Mouse (Mus musculus) embryonic stem cell, embryonic (primary cell): ENCODE data around the gene Chrnb1.

Experiments
- CTCF ChIA-PET, 4 experiments: fragments of 300-600 bp in 2 of 4; fragments of 350-600 bp in 2 of 4; sonication (Branson Sonifier 250); formaldehyde crosslinking; loops; one replicate each; lab custom pipeline; 2022; ENCODE audit warnings: inconsistent platforms in 2 of 4; lab: Charles Lee
- POLR2A ChIA-PET, 4 experiments: fragments of 300-600 bp in 2 of 4; fragments of 350-600 bp in 2 of 4; sonication (Branson Sonifier 250); formaldehyde crosslinking; loops; one replicate each; lab custom pipeline; 2022; ENCODE audit warnings: antibody characterized with exemption in 4 of 4, inconsistent platforms in 1 of 4; lab: Charles Lee

Gene Chrnb1

DNA sequence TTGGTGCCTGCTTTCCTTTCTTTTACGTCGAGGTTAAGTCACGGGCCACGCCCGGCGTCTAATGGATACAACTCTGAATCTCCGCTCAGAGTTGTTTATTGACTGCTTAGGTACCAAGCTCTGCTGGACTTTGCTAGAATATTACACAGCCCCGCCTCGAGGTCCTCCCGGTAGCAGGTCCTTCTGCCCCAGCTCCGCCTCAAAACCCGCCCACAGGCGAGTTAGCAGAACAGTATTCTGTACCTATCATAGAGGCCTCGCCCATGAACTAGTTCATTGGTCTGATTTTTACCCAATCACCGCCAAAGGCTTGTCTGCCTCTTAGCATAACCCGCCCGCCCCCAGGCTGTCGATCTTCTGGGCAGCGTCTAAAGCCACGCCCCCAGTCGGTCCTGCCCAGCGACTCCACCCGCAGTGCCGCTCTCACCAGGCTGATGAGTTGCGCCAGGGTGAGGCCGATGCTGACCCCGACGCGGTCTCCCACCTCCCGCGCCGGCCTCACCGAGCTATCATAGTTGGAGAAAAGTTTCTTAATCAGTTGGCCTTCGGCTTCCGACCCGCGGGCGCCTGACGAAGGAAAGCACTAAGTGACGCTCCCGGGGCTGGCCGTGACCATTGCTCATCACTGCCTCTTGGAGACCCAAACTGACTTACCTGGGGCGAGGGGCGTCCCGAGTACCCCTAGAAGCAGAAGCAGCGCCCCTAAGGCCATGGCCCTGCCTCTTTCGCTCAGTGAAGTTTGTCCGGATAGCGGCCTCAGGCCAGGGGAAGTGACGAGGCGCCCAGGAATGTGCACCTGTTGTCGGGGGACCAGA, at the start of gene Chrnb1:
TSS of gene Chrnb1 (minus strand) at position 776 of the 815 bp plus-strand sequence.
- ChIA-PET POLR2A (interaction anchor here in 3 of 4 experiments (0.6 to 12.8 kb wide), 48 partner anchors 8 to 216 kb away, joined by 3 to 168 read pairs (median 4); partner anchors contain the start of genes Eif5a (in 2 of the 3), Tmem102 (in 2 of the 3), Wrap53 (in 2 of the 3) and Ctdnep1 (in 1 of the 3)), CTCF (interaction anchor here in 3 of 4 experiments (0.6 to 1.1 kb wide), 12 partner anchors 9 to 210 kb away, joined by 3 to 10 read pairs (median 4); partner anchors contain the start of gene Acap1 (in 1 of the 3))

DNA sequence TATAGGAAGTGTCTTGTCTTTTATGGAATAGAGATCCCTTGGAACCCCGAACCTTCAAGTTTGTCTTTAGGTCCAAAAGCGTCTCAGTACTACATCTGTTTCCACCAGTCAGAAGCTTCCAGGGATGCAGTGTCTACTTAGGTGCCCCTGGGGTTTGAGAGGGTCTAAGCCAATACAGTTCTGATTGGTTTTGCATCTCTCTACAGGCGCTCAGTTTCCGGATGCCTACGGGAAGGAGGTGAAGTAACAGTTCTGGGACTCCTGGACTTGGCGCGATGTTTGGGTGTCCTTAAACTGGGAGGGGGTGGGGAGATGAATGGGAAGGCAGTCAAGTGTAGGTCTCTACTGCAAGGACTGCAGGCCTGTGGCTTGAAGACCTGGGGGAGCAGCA, 43.0 kb upstream of the Chrnb1 start:
- ChIA-PET CTCF (interaction anchor here in 2 of 4 experiments (1.1 to 1.9 kb wide), 10 partner anchors 8 to 363 kb away, joined by 3 to 16 read pairs (median 4); partner anchors contain the start of gene Tmem95 (in 1 of the 2)), POLR2A (interaction anchor here in 3 of 4 experiments (0.6 to 4.2 kb wide), 79 partner anchors 8 to 470 kb away, joined by 3 to 83 read pairs (median 9); partner anchors contain the start of genes Eif5a (in 3 of the 3), Tmem102 (in 3 of the 3), 2810408A11Rik (in 2 of the 3) and Ctdnep1 (in 2 of the 3))

DNA sequence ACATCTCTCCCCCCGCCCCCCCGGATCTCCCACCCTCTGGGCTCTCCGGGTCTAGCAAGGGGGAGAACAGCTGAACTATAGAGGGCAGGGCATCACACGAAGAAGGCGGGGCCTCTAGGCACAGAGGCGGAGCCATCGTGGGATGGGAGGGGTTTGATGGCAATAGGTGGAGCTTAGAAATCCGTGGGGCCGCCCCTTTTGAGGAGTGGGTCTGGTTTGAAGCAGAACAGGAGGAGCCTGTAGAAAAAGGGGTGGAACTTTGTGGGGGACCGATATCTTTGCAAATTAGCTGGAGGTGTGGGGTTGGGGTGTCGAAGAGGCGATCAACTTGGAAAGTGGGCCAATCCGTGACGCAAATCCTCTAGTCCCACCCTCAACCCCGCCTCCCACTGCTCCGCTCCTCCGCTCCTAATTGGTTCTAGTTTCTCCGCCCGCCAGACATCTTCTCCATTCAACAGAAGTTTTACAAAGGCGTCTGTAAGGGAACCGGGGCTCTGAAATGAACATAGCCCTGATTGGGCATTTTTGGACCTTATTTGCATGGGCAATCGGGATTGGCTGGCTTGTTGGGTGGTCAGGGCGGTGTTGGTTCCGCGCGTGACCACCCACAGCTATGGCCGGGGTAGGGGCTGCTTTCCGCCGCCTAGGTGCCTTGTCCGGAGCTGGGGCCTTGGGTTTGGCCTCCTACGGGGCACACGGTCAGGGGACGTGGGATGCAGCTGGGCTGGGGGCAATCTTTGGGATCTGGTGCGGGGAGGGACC, 42.4 kb upstream of the Chrnb1 start, which contains the start of gene Tmem256:
TSS of gene Tmem256 (plus strand) at position 563 of the 762 bp plus-strand sequence.
- POLR2A ChIA-PET = interaction anchor here (0.6 to 4.2 kb wide), 128 partner anchors 9 to 809 kb away, joined by 3 to 83 read pairs (median 5); partner anchors contain the start of genes Eif5a (in 3 of the 4), Tmem102 (in 3 of the 4), Tnk1 (in 3 of the 4) and 2810408A11Rik (in 2 of the 4)
- CTCF ChIA-PET = interaction anchor here in 3 of 4 experiments (0.5 to 1.9 kb wide), 22 partner anchors 9 to 809 kb away, joined by 3 to 16 read pairs (median 4); partner anchors contain the start of genes 2810408A11Rik (in 1 of the 3), Fxr2 (in 1 of the 3), Neurl4 (in 1 of the 3) and Rnf167 (in 1 of the 3)

DNA sequence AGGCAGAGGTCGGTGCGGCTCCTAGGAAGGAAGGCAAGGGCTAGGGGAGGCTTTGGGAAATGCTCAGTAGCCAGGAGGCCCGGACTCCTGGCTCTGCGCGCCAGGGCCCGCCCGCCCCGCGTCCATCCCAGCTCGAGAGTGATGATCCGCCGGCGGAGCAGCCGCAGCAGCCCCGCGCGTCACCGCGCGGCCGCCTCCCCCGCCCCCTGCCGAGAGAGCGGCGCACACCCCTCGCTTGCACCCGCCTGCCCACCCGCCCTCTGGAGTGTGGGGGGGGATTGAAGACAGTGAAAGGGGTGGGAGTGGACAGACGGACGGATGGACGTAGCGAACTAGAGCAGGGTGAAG, 41.8 kb upstream of the Chrnb1 start, which contains the start of gene Nlgn2:
TSS of gene Nlgn2 (minus strand) at position 181 of the 348 bp plus-strand sequence.
- ChIA-PET CTCF (interaction anchor here in 2 of 4 experiments (0.6 to 1.9 kb wide), 24 partner anchors 9 to 809 kb away, joined by 3 to 16 read pairs (median 4); partner anchors contain the start of genes 2810408A11Rik (in 1 of the 2), Fxr2 (in 1 of the 2), Neurl4 (in 1 of the 2) and Rnf167 (in 1 of the 2)), POLR2A (interaction anchor here (0.6 to 4.2 kb wide), 123 partner anchors 9 to 809 kb away, joined by 3 to 83 read pairs (median 5); partner anchors contain the start of genes Eif5a (in 3 of the 4), Tmem102 (in 3 of the 4), Tnk1 (in 3 of the 4) and 2810408A11Rik (in 2 of the 4))

DNA sequence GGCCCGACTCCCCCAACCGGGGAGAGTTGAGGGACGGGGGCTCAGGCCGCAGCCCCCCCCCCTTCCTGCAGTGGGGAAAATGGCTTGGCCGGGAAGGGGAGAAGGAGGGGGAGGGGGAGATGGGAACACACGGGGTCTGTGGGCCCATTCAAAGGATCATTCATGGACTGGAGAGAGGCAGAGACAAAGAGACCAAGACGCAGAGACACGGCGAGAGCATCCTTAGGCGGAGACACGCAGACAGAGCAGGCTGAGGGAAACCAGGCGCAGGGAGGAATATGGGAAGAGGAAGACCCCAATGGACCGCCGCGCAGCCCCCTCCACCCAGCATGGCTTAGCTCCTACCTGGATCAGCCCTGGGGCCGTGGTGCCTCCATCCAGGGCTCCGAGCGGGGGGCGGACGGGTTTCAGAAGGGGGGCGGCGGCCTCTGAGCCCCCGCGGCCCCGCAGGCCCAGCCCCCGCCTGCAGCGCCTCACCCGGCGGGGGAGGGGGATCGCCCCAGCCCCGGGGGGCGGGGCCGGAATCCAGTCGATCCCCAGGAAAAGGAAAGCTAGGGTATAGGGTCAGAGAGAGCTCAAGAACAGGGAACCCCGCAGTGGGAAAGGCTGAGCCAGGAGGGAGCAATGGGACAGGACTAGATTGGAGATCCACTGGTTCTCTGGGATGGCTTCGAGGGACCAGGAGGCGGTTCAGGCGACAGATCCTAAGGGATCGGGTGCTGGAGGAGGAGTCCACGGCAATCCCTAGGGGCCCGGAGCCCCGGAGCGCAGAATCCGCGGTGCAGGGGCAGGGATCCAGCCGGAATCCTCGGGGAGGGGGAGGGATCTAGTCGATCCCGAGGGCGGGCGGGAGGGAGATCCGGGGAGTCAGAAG, 41.2 kb upstream of the Chrnb1 start:
- CTCF ChIA-PET = interaction anchor here (0.5 to 1.9 kb wide), 19 partner anchors 8 to 695 kb away, joined by 3 to 16 read pairs (median 4); partner anchors contain the start of genes 2810408A11Rik (in 1 of the 4), Fxr2 (in 1 of the 4), Neurl4 (in 1 of the 4) and Tmem95 (in 1 of the 4)
- POLR2A ChIA-PET = interaction anchor here (0.6 to 4.2 kb wide), 73 partner anchors 8 to 778 kb away, joined by 3 to 83 read pairs (median 6); partner anchors contain the start of genes Tmem102 (in 3 of the 4), 2810408A11Rik (in 2 of the 4), Eif5a (in 2 of the 4) and Fgf11 (in 2 of the 4)

DNA sequence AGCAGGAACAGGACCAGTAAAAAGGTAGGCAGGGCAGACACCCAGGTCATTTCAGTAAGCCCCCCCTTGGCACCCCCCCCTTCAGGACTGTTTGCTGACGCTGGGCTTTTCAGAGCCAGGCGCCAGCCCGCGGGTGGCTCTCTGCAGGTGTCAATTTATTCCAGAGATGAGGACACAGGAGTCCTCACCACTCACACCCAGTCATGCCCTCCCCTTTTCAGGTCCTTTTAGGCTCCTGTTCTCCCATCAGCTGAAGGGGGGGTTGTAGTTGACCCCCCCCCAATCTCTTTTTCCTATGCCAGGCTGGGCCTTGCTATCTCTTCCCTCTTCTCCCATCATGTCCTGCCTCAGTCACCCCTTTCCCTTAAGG, 40.2 kb upstream of the Chrnb1 start:
- ChIA-PET CTCF (no interaction called here), POLR2A (interaction anchor here in 2 of 4 experiments (1.3 to 4.2 kb wide), 7 partner anchors 35 to 98 kb away, joined by 3 to 83 read pairs (median 25); partner anchors contain the start of genes Fgf11 (in 2 of the 2), Polr2a (in 1 of the 2) and Tmem95 (in 1 of the 2))

DNA sequence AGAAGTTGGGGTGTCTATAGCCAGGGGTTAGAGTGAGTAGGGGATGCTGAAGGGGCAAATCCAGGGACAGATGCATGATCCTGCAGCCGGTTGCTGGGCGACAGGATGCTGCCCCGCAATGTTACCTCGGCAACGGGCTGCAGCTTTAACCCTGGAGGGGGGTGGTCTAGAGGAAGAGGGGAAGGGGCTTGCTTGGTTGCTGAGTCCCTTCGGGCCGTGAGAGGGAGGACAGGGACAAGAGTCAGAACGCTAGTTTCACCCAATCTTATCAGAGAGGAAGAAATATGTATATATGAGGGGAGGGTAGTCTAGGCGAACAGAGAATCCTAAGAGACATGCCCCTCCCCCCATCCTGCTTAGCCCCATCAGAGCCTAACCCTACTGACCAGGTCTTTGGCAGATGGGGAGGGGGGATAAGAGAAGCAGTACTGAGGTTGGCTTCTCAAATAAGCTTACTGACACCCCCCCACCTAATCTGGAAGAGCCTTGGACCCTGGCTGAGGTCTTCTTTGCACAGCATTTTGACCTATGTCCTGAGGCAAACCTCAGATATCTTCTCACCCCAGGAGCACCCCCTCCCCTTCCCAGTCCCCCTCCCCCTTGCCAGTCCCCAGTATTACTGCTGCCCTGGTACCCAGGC, 39.7 kb upstream of the Chrnb1 start:
- CTCF ChIA-PET = no interaction called here
- POLR2A ChIA-PET = interaction anchor here in 2 of 4 experiments (1.2 to 3.5 kb wide), 5 partner anchors 10 to 72 kb away, joined by 3 to 83 read pairs (median 7); partner anchors contain the start of genes Fgf11 (in 1 of the 2) and Tmem95 (in 1 of the 2)

DNA sequence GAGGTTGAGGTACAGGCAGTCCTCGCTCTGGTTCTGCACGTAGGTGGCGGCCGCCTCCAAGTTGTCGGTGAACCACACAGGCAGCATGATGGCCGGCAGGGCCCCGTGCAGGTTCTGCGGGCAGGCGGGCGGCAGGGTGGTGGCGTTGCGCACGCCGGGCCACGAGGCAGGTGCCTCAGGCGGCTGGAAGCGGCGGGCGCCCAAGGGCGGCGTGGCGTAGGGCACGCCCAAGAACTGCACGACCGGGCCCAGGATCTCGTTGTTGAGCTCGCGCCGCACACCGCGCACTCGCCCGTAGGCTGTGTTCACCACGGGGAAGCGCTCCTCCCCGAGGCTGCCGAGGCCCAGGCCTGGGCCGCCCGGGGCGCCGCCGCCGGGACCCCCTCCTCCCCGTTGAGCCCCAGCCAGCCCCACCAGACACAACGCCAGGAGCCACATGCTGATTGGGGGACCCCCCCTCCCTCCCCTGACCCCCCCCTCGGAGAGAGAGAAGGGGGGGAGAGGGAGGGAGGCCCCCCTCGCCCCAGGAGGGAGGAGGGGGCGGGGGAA, 38.3 kb upstream of the Chrnb1 start:
- ChIA-PET CTCF (interaction anchor here in 1 of 4 experiments (1.1 kb wide), 1 partner anchor 28 kb away, joined by 3 read pairs; the partner anchor contains the start of gene Tmem102), POLR2A (interaction anchor here in 3 of 4 experiments (0.7 to 2.8 kb wide), 32 partner anchors 8 to 168 kb away, joined by 3 to 14 read pairs (median 4); partner anchors contain the start of genes Tmem102 (in 2 of the 3), 2810408A11Rik (in 1 of the 3), Cd68 (in 1 of the 3) and Fgf11 (in 1 of the 3))

DNA sequence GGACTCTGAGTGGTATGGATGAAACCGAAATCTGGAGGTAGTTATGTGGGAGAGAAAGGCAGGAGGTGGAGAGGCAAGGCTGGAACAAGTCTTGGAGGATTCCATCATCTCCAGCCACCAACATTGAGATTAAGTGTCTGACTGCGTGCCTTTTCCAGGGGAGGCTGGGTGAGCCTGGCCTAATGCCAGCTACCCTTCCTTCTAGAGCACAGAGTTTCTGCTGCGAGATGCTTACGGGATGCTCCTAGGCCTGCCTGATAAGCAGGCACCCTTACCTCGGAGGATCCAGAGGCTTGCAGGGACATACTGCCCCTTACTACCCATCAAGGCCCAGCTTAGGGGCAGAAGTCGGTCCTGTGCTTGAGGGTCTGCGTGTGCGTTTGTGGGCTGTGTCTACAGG, 37.8 kb upstream of the Chrnb1 start:
- ChIA-PET POLR2A (interaction anchor here (0.7 to 2.8 kb wide), 35 partner anchors 8 to 168 kb away, joined by 3 to 14 read pairs (median 4); partner anchors contain the start of genes Tmem102 (in 2 of the 4), 2810408A11Rik (in 1 of the 4), Cd68 (in 1 of the 4) and Eif5a (in 1 of the 4)), CTCF (interaction anchor here in 1 of 4 experiments (1.1 kb wide), 1 partner anchor 28 kb away, joined by 3 read pairs; the partner anchor contains the start of gene Tmem102)

DNA sequence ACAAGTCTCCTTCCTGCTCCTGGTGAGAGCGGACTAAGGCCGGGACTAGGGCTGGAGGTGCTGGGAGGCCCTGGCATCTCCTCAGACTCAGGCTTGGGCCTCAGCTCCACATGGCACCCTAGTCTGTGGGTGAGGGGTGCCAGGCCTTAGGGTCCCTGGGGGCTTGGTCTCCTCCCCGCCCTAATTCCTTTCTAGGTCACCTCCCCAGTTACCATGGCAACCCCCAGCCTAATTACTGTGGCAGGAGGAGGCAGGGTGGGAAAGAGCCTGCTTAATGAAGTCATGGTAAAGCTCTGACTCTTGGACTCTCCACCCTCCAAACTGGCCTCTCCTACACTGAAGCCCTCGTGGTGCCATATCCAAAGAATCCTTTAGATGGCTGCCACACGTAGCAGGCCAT, 33.1 kb upstream of the Chrnb1 start:
- ChIA-PET POLR2A (interaction anchor here in 3 of 4 experiments (0.7 to 2.0 kb wide), 20 partner anchors 9 to 92 kb away, joined by 3 to 14 read pairs (median 4); partner anchors contain the start of genes Tmem256 (in 3 of the 3), Nlgn2 (in 2 of the 3) and Tmem102 (in 2 of the 3)), CTCF (interaction anchor here in 2 of 4 experiments (0.6 to 1.2 kb wide), 4 partner anchors 9 to 238 kb away, joined by 3 to 6 read pairs (median 4); partner anchors contain the start of genes Nlgn2 (in 1 of the 2) and Tmem256 (in 1 of the 2))

DNA sequence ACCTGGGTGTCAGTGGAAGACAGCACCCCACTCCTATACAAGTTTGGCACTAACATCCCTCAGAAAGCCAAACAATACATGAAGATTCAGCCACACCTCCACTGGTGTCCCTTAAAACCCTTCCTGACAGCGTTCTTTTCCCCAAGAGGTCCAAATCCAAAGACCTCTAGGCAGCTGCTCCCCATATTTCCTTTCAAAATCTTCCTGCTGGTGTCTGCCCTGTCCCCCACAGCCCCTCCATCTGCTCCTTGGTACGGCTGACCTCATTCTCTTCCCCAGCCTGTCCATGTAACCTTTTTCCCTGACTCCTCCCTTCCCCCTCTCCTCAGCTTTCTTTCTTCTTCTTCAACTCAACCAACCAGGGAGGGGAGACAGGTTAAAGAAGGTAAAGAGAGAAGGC, 27.7 kb upstream of the Chrnb1 start:
- ChIA-PET POLR2A (interaction anchor here in 2 of 4 experiments (0.6 to 1.2 kb wide), 3 partner anchors 8 to 18 kb away, joined by 3 read pairs; partner anchors contain the start of genes Gm39566 (in 1 of the 2) and Tmem102 (in 1 of the 2)), CTCF (interaction anchor here in 1 of 4 experiments (0.6 kb wide), 1 partner anchor 702 kb away, joined by 3 read pairs; no protein-coding TSS in a partner anchor)

DNA sequence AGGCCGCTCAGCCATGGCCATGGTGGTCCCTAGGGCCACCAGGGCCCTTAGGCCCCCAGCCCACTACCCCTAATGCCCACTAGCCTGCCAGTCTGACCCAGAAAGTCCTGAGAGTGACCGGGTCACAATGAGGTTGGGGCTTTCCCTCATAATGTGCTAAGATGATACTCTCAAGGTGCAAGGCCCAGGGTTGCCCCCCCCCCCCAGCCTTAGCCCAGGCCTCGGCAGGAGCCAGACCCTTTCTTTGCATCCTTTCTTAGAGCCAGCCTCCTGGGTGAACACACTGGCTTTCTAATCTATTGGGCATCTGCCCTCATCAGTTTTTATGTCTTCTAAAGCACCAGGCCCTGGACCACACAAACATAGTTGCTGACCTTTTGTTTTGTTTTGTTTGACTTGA, 26.3 kb upstream of the Chrnb1 start, which contains the start of gene Spem1:
TSS of gene Spem1 (minus strand) at position 101 of the 400 bp plus-strand sequence.
- POLR2A ChIA-PET = interaction anchor here in 2 of 4 experiments (0.5 to 1.3 kb wide), 4 partner anchors 12 to 195 kb away, joined by 3 to 5 read pairs (median 3); partner anchors contain the start of genes Dlg4 (in 1 of the 2), Nlgn2 (in 1 of the 2) and Tmem256 (in 1 of the 2)
- CTCF ChIA-PET = no interaction called here

DNA sequence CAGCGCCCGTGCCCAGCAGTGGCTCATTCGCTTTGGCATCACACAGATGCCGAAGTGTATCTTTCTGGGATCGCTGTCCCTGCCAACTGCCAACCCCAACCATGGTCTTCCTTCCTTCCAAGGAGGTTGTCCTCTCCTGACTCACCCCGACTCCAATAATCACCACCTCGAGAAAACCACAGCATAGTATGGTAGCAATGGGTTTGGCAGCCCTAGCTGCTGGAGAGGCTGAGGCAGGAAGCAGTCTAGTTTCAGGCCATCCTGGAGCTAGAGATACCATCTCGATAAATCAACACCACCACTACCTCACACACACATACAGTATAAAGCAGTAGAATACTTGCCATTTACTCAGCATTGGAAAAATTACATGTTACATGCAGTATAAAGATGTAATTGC, 23.1 kb upstream of the Chrnb1 start:
- ChIA-PET POLR2A (interaction anchor here in 1 of 4 experiments (0.7 to 1.5 kb wide), 2 partner anchors 9 to 34 kb away, joined by 3 read pairs; no protein-coding TSS in a partner anchor), CTCF (interaction anchor here in 1 of 4 experiments (1.3 kb wide), 1 partner anchor 19 kb away, joined by 4 read pairs; the partner anchor contains the start of genes Nlgn2 and Tmem256)

DNA sequence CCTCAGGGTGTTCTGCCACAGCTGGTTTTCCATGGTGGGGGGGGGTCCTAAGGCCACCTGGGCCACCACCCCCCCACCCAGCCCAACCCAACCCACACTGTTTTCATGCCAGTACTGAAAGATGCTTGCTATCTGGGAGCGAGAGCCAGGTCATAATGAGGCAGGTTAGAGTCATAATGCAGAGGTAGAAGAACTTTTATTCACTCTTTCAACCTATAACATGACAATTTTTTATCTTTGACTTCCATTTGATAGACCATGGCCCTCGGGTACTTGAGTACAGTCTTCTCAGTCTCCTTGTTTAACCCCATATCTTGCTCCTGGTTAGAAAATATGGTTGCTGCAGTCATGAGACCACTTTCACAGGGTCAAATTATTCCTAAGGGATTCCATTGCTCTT, 22.6 kb upstream of the Chrnb1 start, which contains the start of gene Spem2:
TSS of gene Spem2 (minus strand) at position 101 of the 400 bp plus-strand sequence.
- POLR2A ChIA-PET = interaction anchor here in 2 of 4 experiments (1.5 to 5.4 kb wide), 3 partner anchors 13 to 34 kb away, joined by 3 to 54 read pairs (median 23); partner anchors contain the start of genes Tmem102 (in 2 of the 2) and Fgf11 (in 1 of the 2)
- CTCF ChIA-PET = no interaction called here
